Mouse (Mus musculus) natural killer cell, adult 2 months (primary cell): ENCODE measurements around the gene Isg15.
"Not testable (repeated sequence)": the region's sequence is repeated elsewhere in the genome, so short reads cannot be mapped to it uniquely, and the experiment has no call there.

Experiments
- DNase-seq, 2 experiments: peaks; one replicate each; pipeline ENCODE4 v3.0.0; 2022; ENCODE audit warnings: low spot score in 2 of 2

Gene Isg15

DNA sequence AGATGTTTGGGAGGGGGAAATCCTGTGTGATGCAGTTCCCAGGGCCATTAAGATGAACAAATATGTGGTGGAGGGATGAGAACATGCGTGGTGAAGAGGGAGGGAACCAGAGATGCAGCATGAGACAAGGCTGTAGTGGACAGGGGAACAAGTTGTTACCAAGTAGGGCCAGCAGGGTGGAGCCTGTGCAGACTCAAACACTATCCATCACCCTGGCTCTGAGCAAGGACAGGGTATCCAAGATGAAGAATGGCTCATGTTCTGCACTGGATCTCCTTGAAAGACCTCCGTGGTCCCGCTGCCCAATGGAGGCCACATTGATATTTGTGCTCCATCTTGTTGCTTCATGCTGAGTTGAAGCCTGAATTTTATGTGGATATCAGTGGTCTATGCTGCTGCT, 45.8 kb downstream of the Isg15 start:
- no peak for DNase-seq

GRCm38 (mm10) chr4:156150887-156151286, 49.7 kb downstream of the Isg15 start:
- DNase-seq = not testable (repeated sequence)
